Mouse (Mus musculus) myocyte (in vitro differentiated cells): Measurements from ENCODE around the gene Gm11992.

Experiments used
- CEBPB ChIP-seq: IDR thresholded peaks from 2 replicates; pipeline ENCODE4 v1.6.1; 2011; ENCODE audit warnings: mild to moderate bottlenecking, moderate library complexity; ENCODE audit not compliant: poor library complexity, insufficient read depth, severe bottlenecking
- E2F4 ChIP-seq: IDR thresholded peaks from one replicate; pipeline ENCODE4 v1.6.1; 2011; ENCODE audit warnings: mild to moderate bottlenecking, control low read depth, moderate library complexity; ENCODE audit not compliant: insufficient read depth
- MAX ChIP-seq: IDR thresholded peaks from one replicate; pipeline ENCODE4 v1.6.1; 2011; ENCODE audit warnings: low read depth, mild to moderate bottlenecking, control low read depth
- MYOD1 ChIP-seq, 3 experiments: IDR thresholded peaks; one replicate each; pipeline ENCODE4 v1.6.1; 2011; ENCODE audit warnings: control low read depth in 2 of 3, low read depth in 2 of 3, mild to moderate bottlenecking in 2 of 3, moderate library complexity in 1 of 3; ENCODE audit not compliant: insufficient read length in 2 of 3, control insufficient read depth in 1 of 3
- MYOG ChIP-seq, 3 experiments: IDR thresholded peaks; one replicate each; pipeline ENCODE4 v1.6.1; 2011; ENCODE audit warnings: control low read depth in 2 of 3, low read depth in 2 of 3, mild to moderate bottlenecking in 2 of 3; ENCODE audit not compliant: insufficient read length in 2 of 3, control insufficient read depth in 1 of 3, insufficient read depth in 1 of 3
- POLR2A ChIP-seq: IDR thresholded peaks from one replicate; pipeline ENCODE4 v1.6.1; 2011; ENCODE audit warnings: low read depth, mild to moderate bottlenecking, control low read depth, moderate library complexity; ENCODE audit not compliant: insufficient read length
- POLR2AphosphoS2 ChIP-seq: IDR thresholded peaks from one replicate; pipeline ENCODE4 v1.6.1; 2011; ENCODE audit warnings: low read depth, control low read depth; ENCODE audit not compliant: insufficient read length
- TCF12 ChIP-seq: IDR thresholded peaks from one replicate; pipeline ENCODE4 v1.6.1; 2011; ENCODE audit warnings: mild to moderate bottlenecking, control low read depth; ENCODE audit not compliant: poor library complexity, insufficient read depth, severe bottlenecking
- TCF3 ChIP-seq: IDR thresholded peaks from one replicate; pipeline ENCODE4 v1.6.1; 2011; ENCODE audit warnings: low read depth, control low read depth; ENCODE audit not compliant: insufficient read length
- USF1 ChIP-seq: IDR thresholded peaks from one replicate; pipeline ENCODE4 v1.6.1; 2011; ENCODE audit warnings: low read depth, mild to moderate bottlenecking, control low read depth, moderate library complexity

- TF ChIP-seq MYOG (IDR thresholded peaks at IDR 0.05; ENCODE audit: control insufficient read depth in 1 of 3, insufficient read depth in 1 of 3, insufficient read length in 2 of 3, low read depth in 2 of 3) (no peak), POLR2A (no peak), E2F4 (no peak), CEBPB (no peak), USF1 (no peak), MAX (no peak), TCF12 (no peak), MYOD1 (IDR thresholded peaks at IDR 0.05; ENCODE audit: control insufficient read depth in 1 of 3, insufficient read length in 2 of 3, low read depth in 2 of 3) (no peak), POLR2AphosphoS2 (no peak), TCF3 (no peak)
Observed at GRCm38 (mm10) chr11:9113189-9113588, 64.8 kb downstream of the Gm11992 start.
